Mouse (Mus musculus) neural tube, embryonic 15.5 days (tissue): ENCODE data around the gene Nudt1. TPM values are rescaled to one million over a fixed set of nuclear protein-coding genes. Genes with fewer than 3 reads are reported as not detected.

Source experiments
- ATAC-seq: fragments of 200-750 bp; cut with Nextera tagmentation; 2 replicates; pipeline ENCODE4 v1.8.0; 2017; ENCODE audit warnings: mild to moderate bottlenecking, moderate TSS enrichment, moderate library complexity; ENCODE audit not compliant: low FRiP score
- H3K27ac ChIP-seq: fragments of 300-500 bp; sonication (generic); replicated peaks from 2 replicates; pipeline ENCODE4 v1.5.1; 2015; ENCODE audit warnings: mild to moderate bottlenecking, inconsistent platforms
- H3K27me3 ChIP-seq: fragments of 300-500 bp; sonication (generic); replicated peaks from 2 replicates; pipeline ENCODE4 v1.6.1; 2015; ENCODE audit warnings: inconsistent platforms
- H3K36me3 ChIP-seq: fragments of 300-500 bp; sonication (generic); 2 replicates; pipeline ENCODE4 v1.6.1; 2015; ENCODE audit warnings: inconsistent platforms
- H3K4me1 ChIP-seq: fragments of 300-500 bp; sonication (generic); 2 replicates; pipeline ENCODE4 v1.6.1; 2015; ENCODE audit warnings: inconsistent platforms
- H3K4me2 ChIP-seq: fragments of 300-500 bp; sonication (generic); 2 replicates; pipeline ENCODE4 v1.6.1; 2015; ENCODE audit warnings: inconsistent platforms, mild to moderate bottlenecking, moderate library complexity
- H3K4me3 ChIP-seq: fragments of 300-500 bp; sonication (generic); replicated peaks from 2 replicates; pipeline ENCODE4 v1.5.1; 2015; ENCODE audit warnings: mild to moderate bottlenecking, inconsistent platforms
- H3K9ac ChIP-seq: fragments of 300-500 bp; sonication (generic); replicated peaks from 2 replicates; pipeline ENCODE4 v1.6.1; 2015; ENCODE audit warnings: mild to moderate bottlenecking, inconsistent platforms
- H3K9me3 ChIP-seq: fragments of 300-500 bp; sonication (generic); replicated peaks from 2 replicates; pipeline ENCODE4 v1.6.1; 2016; ENCODE audit warnings: inconsistent platforms
- WGBS: fragments of 180-500 bp; shearing (Covaris S2); methylation state at CpG from one replicate; pipeline ENCODE4 v1.1.7; 2015; ENCODE audit warnings: mixed read lengths; 5-methylcytosine and 5-hydroxymethylcytosine counted together
- polyA plus RNA-seq: library from polyadenylated mRNA; unstranded; fragments of >200 nt; fragmentation: Nextera tagmentation; extraction: Ambion mirVana; gene quantifications from 2 replicates; pipeline ENCODE4 v1.2.1, GENCODE M21; 2015

Nudt1 gene
- 29.3 and 35.7 TPM in 2 replicates for polyA plus RNA-seq

DNA sequence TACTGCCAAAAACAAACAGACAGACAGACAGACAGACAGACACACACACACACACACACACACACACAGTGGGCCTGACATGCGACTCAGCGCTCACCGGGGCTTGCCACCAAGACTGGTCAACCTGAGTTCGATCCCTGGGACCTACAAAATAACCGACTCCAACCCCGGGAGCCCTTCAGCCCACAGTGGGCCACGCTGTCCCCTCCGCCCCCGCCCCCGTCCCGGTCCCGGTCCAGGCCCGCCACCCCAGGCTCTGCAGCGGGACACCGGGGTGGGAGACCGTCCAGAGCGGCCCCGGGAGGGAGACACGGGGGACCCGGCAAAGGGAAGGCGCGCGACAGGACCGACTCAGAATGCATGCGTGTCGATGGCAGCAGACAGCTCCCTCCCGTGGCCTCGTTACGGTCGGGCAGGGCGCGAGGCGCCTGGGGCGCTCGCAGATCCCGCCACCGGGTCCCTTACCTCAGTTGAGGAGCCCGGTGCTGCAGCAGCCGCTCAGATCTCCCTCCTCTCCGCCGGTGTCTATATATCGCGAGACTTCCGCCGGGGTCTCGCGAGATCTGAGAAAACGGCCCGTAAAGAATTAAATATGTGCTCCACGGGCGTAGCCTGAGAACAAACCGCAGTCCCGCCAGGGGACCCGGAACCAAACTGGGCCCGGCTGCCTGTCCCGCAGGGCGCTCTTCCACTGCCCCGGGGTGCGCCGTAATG is at the start of gene Nudt1, which contains the start of gene Mad1l1:
Gene Nudt1 (plus strand): TSS at position 615 of the 714 bp plus-strand sequence.
Gene Mad1l1 (minus strand): TSS at position 511 of the 714 bp plus-strand sequence.
- Histone ChIP-seq H3K27ac (peak within 1 kb of the TSS; percentile 72), H3K4me3 (peak within 1 kb of the TSS; percentile 81), H3K27me3 (no peaks in the 10 kb centered on the region), H3K9ac (peak within 1 kb of the TSS; percentile 97), H3K4me2 (peak within 1 kb of the TSS; percentile 85), H3K4me1 (peaks cover 27% of the 10 kb centered on the region), H3K36me3 (peaks cover 4% of the 10 kb centered on the region; the same call in 1 of the 2 replicates), H3K9me3 (no peaks in the 10 kb centered on the region)
- peak; percentile 92 for ATAC-seq
- under 1% methylated on average over 60 of the region's 60 CpGs for WGBS

DNA sequence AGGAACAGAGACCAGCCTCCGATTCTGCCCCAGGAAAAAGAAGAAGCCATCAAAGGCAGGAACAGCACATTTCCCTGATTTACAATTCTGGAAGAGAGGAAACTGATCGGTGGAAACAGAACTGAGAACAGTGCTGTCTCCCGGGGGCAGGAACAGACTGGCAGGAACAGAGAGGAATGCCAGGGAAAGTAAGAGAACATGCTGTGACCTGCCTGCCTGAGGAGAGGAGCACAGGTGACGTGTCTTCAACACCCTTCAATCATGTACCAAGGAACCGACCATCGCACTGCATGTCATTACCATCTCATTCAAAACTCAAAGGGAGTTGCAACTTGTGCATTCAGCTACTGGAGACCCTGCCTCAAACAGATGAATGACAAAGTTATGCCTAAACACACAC is 44.7 kb upstream of the Nudt1 start:
- no peak for ATAC-seq
- H3K4me2 ChIP-seq: no peak overlapping the region
- H3K36me3 ChIP-seq: peaks cover 4% of the 10 kb centered on the region; the same call in 1 of the 2 replicates
- H3K27me3 ChIP-seq: no peaks in the 10 kb centered on the region
- H3K27ac ChIP-seq: no peak overlapping the region
- H3K4me3 ChIP-seq: no peak overlapping the region
- H3K9ac ChIP-seq: no peak overlapping the region
- WGBS: 81% methylated on average over 6 of the region's 6 CpGs
- peaks cover 5% of the 10 kb centered on the region; the same call in 1 of the 2 replicates for H3K4me1 ChIP-seq
- H3K9me3 ChIP-seq: no peaks in the 10 kb centered on the region

DNA sequence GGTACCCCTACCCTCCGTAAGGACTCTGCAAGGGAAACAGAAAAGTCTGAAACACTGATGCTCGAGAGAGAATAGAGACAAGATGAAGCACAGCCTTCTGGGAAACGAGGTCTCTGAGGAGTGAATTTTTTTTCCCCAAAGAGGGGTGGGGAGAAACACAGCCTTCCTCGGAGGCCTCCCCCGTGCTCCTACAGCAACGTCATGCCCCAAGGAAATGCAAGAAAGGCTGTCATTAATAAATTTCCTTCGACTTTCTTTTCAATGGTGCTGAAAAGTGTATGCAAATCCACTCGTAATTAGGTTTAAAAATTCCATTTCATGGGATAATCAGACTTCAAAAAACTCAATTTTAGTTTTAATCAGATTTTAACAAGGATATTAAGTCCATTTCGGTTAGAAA is 41.3 kb upstream of the Nudt1 start:
- Histone ChIP-seq H3K4me2 (no peak overlapping the region), H3K36me3 (no peaks in the 10 kb centered on the region), H3K27me3 (no peaks in the 10 kb centered on the region), H3K9me3 (no peaks in the 10 kb centered on the region), H3K4me3 (no peak overlapping the region), H3K4me1 (peaks cover 16% of the 10 kb centered on the region), H3K27ac (no peak overlapping the region), H3K9ac (no peak overlapping the region)
- no peak for ATAC-seq
- WGBS: 45% methylated on average over 9 of the region's 9 CpGs

DNA sequence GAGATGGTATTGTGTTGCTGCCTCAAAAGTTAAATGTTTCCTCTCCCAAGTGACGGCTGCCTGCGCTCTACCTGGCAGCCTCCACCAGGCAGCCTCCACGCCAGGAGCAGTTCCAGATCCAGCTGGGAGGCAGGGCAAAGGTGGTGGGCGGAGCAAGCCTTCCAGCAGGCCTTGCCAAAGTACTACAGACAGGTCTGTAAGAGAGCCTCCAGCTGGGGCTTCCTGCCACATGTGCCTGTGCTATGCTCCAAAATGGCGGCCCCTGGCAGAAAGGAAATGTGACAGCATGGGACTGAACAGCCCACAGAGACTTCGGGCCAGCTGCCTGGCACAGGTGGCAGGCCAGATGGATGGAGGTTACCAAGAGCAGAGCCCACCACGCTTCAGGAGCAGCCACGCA is 39.1 kb upstream of the Nudt1 start:
- H3K4me3 ChIP-seq: no peak overlapping the region
- H3K27me3 ChIP-seq: no peaks in the 10 kb centered on the region
- H3K4me2 ChIP-seq: no peak overlapping the region
- peak overlapping the region; percentile 56; the same call in 1 of the 2 replicates for H3K27ac ChIP-seq
- ATAC-seq: peak; percentile 24; the same call in 1 of the 2 replicates
- H3K4me1 ChIP-seq: peaks cover 16% of the 10 kb centered on the region
- WGBS: 62% methylated on average over 8 of the region's 8 CpGs
- no peaks in the 10 kb centered on the region for H3K9me3 ChIP-seq
- H3K9ac ChIP-seq: no peak overlapping the region
- H3K36me3 ChIP-seq: no peaks in the 10 kb centered on the region

DNA sequence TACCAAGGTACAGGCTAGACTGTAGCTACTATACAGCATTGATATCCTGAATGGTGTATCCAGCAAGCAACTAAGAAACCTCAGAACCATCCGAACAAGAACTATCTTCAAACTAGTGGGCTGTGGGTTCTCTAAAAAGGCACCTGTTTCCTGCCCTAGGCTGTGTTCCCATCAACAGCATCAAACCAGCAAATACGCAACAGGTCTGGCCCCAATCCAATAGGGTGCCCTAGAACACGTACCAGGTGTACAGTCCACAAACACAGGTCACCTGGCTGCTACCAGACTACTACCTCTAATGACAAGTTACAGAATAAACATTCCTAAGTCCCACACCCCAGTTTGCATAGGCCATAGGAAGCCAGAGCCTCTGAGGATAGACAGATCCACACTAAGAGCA is 38.6 kb upstream of the Nudt1 start:
- no peak overlapping the region for H3K27ac ChIP-seq
- H3K27me3 ChIP-seq: no peaks in the 10 kb centered on the region
- ATAC-seq: no peak
- no peaks in the 10 kb centered on the region for H3K36me3 ChIP-seq
- H3K9me3 ChIP-seq: no peaks in the 10 kb centered on the region
- H3K4me2 ChIP-seq: no peak overlapping the region
- no peak overlapping the region for H3K9ac ChIP-seq
- H3K4me1 ChIP-seq: peaks cover 16% of the 10 kb centered on the region
- no peak overlapping the region for H3K4me3 ChIP-seq
- 95% methylated on average over 3 of the region's 3 CpGs for WGBS

DNA sequence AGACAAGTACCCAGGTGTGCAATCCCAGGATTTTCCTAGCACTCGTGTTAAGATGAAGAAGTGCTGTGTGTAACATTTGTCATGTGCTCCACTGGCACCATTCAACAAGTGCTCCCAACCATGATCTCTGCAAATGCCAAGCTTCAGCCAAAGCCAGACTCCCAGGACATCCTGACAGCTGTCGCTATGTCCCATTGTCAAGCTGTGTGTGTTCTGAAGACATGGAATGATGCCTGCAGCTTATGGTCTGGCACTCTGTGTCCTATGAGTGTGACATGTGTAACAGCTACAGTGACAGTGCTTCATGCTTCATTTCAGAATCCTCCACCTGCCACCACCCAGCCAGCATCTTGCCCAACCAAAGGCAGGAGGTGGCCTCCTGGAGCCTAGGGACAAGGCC is 37.4 kb upstream of the Nudt1 start:
- Histone ChIP-seq H3K4me3 (no peak overlapping the region), H3K27me3 (no peaks in the 10 kb centered on the region), H3K4me1 (peaks cover 16% of the 10 kb centered on the region), H3K9me3 (no peaks in the 10 kb centered on the region), H3K9ac (no peak overlapping the region), H3K27ac (no peak overlapping the region), H3K4me2 (no peak overlapping the region), H3K36me3 (peaks cover under 1% of the 10 kb centered on the region; the same call in 1 of the 2 replicates)
- WGBS: 88% methylated on average over 2 of the region's 2 CpGs
- no peak for ATAC-seq

DNA sequence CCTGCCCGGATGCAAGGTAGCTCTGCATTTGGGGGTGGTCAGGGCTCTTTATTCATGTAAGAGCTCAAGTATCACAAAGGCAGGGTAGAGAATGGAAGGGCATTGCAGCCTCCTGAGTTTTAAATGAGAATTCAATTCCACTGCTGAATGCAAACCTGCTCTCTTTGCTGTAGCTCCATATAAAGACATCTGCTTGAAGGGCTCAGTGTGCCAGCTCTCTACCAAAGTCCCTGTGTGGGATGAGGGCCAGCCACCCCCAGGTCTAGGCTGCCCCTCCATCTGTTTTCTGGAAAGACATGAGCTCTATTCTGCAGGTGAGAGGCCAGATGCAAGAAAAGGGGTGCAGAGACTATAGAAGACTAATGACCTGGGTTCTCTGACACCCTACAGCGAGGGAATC is 36.7 kb upstream of the Nudt1 start:
- Histone ChIP-seq H3K9me3 (no peaks in the 10 kb centered on the region), H3K4me1 (peaks cover 15% of the 10 kb centered on the region), H3K36me3 (peaks cover 6% of the 10 kb centered on the region; the same call in 1 of the 2 replicates), H3K9ac (no peak overlapping the region), H3K27ac (no peak overlapping the region), H3K4me3 (no peak overlapping the region), H3K4me2 (no peak overlapping the region), H3K27me3 (no peaks in the 10 kb centered on the region)
- WGBS: 85% methylated on average over 2 of the region's 2 CpGs
- ATAC-seq: no peak

DNA sequence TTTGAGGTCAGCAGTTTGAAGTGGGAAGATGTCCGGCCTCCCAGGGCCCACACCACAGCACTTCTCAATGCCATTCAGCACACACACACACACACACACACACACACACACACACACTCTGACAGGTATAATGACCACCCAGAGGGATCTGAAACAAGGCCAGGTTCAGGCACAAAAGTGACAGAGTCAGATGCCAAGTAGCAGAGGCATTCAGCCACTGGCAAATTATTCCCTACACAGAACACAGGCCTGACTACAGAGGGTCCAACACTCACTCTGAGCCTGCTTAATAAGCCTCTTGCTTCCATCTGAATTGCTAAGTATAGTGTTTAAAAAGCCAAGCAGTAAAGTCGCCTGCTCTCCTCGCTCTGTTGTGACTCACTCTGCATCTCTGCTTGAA is 33.2 kb upstream of the Nudt1 start:
- Histone ChIP-seq H3K4me2 (no peak overlapping the region), H3K36me3 (peaks cover 9% of the 10 kb centered on the region), H3K4me1 (peaks cover 2% of the 10 kb centered on the region; the same call in 1 of the 2 replicates), H3K9me3 (no peaks in the 10 kb centered on the region), H3K9ac (no peak overlapping the region), H3K4me3 (no peak overlapping the region), H3K27ac (no peak overlapping the region), H3K27me3 (no peaks in the 10 kb centered on the region)
- 74% methylated on average over 3 of the region's 3 CpGs for WGBS
- ATAC-seq: no peak

DNA sequence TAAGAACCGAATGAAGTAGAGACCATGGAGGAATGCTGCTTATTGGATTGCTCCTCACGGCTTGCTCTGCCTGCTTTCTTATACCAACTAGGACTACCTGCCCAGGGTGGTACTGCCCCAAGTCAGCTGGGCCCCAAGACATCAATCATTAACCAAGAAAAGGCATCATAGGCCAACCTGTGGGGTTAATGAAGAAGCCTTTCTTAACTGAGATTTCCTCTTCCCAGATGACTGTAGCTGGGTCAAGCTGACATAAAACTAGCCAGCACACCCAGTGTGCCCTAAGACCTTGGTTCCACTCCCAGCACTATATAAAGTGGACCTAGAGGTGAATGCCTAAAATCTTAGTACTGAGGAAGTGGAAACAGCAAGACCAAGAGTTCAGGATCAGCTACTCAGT is 32.3 kb upstream of the Nudt1 start:
- WGBS: 98% methylated on average over 2 of the region's 2 CpGs
- H3K36me3 ChIP-seq: peaks cover 13% of the 10 kb centered on the region
- peaks cover under 1% of the 10 kb centered on the region; the same call in 1 of the 2 replicates for H3K4me1 ChIP-seq
- no peak overlapping the region for H3K27ac ChIP-seq
- H3K4me2 ChIP-seq: no peak overlapping the region
- no peaks in the 10 kb centered on the region for H3K27me3 ChIP-seq
- no peak overlapping the region for H3K4me3 ChIP-seq
- no peak for ATAC-seq
- no peak overlapping the region for H3K9ac ChIP-seq
- no peaks in the 10 kb centered on the region for H3K9me3 ChIP-seq

DNA sequence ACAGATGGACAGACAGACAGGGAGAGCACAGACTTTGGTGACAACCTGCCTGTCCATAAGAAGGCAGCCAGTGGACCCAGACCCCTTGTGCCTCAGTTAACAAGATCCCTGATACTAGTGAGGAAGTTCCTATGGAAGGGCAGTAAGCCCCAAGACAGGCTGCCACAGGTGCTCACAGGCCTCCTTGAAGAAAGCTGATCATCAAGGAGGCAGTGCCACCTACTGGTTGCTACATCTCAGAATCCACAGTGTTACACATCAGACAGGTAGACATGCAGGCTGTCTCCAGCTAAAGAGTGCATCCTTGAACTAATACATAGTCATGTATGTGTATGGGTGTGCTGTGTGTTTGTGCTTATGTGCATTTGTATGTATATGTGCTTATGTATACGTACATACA is 29.3 kb upstream of the Nudt1 start:
- Histone ChIP-seq H3K27ac (no peak overlapping the region), H3K27me3 (no peaks in the 10 kb centered on the region), H3K9ac (no peak overlapping the region), H3K9me3 (no peaks in the 10 kb centered on the region), H3K4me3 (no peak overlapping the region), H3K36me3 (peaks cover 35% of the 10 kb centered on the region), H3K4me1 (no peaks in the 10 kb centered on the region; the same call in 1 of the 2 replicates), H3K4me2 (no peak overlapping the region)
- 86% methylated on average over 1 of the region's 1 CpGs for WGBS
- ATAC-seq: peak; percentile 65; the same call in 1 of the 2 replicates

DNA sequence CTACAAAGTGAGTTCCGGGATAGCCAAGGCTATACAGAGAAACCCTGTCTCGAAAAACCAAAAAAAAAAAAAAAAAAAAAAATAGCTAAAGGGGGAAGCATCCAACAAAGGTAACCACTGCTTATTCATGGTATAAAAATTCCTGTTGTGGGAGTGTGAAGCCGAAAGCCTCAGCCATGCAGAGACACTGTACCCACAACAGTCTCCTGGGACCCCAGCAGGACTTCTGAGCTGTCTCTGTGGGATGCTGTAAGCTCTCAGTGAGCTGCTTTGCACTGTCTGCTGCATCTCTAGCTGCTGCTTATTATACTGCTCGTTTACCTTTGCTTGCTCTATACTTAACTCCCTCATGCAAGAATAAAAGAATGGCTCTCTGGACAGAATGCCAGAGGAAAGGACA is 23.2 kb upstream of the Nudt1 start:
- WGBS: 88% methylated on average over 3 of the region's 4 CpGs
- H3K4me2 ChIP-seq: no peak overlapping the region
- peaks cover 66% of the 10 kb centered on the region for H3K36me3 ChIP-seq
- H3K9ac ChIP-seq: no peak overlapping the region
- no peaks in the 10 kb centered on the region for H3K9me3 ChIP-seq
- no peak for ATAC-seq
- no peak overlapping the region for H3K27ac ChIP-seq
- H3K4me1 ChIP-seq: no peaks in the 10 kb centered on the region
- H3K4me3 ChIP-seq: no peak overlapping the region
- no peaks in the 10 kb centered on the region for H3K27me3 ChIP-seq

DNA sequence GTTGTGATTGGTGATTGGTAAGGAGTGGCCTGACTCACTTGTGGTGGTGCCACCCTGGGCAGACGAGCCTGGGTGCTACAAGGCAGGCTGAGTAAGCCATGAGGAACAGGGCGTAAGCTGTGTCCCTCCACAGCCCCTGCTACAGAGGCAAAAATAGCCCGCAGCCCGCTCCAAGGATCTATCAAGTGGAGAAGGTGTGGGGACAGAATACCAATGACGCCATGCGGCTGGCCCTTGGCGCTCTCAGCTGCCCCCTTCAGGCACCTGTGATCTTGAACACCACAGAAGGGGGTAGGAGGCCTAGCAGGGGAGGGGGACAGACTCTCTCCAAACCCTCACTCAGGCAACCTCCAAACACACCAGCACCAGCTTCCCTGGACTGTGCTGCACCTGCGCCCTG is 15.4 kb upstream of the Nudt1 start:
- no peaks in the 10 kb centered on the region for H3K9me3 ChIP-seq
- peaks cover 64% of the 10 kb centered on the region for H3K36me3 ChIP-seq
- H3K4me2 ChIP-seq: no peak overlapping the region
- H3K4me1 ChIP-seq: no peaks in the 10 kb centered on the region
- 80% methylated on average over 8 of the region's 8 CpGs for WGBS
- H3K27me3 ChIP-seq: no peaks in the 10 kb centered on the region
- H3K4me3 ChIP-seq: no peak overlapping the region
- H3K9ac ChIP-seq: no peak overlapping the region
- no peak for ATAC-seq
- no peak overlapping the region for H3K27ac ChIP-seq
